Mouse (Mus musculus) hindbrain, embryonic 11.5 days (tissue): ENCODE measurements at regions not wholly inside any gene's neighbourhood (a gene's known extent, or its start where the extent isn't known, plus 50 kb on each side); places are given as distances from the start of the nearest gene placed in this dataset.
A peak's percentile ranks its signal among the peaks of the same experiment; 100 is the strongest.

ENCODE experiments used
- ATAC-seq: fragments of 200-750 bp; cut with Nextera tagmentation; 2 replicates; pipeline ENCODE4 v1.8.0; 2017; ENCODE audit warnings: mild to moderate bottlenecking, moderate TSS enrichment, moderate library complexity; ENCODE audit not compliant: low FRiP score
- DNase-seq: peaks from one replicate; pipeline ENCODE4 v3.0.0-alpha.2; 2015; ENCODE audit warnings: low spot score
- H3K27ac ChIP-seq: fragments of 300-500 bp; sonication (generic); 2 replicates; pipeline ENCODE4 v1.5.1; 2014; ENCODE audit warnings: mild to moderate bottlenecking, low read depth, low read length
- H3K27me3 ChIP-seq: fragments of 300-500 bp; sonication (generic); 2 replicates; pipeline ENCODE4 v1.6.1; 2014; ENCODE audit warnings: mild to moderate bottlenecking, low read length, moderate library complexity, mixed read lengths; ENCODE audit not compliant: control insufficient read depth, insufficient read depth
- H3K36me3 ChIP-seq: fragments of 300-500 bp; sonication (generic); 2 replicates; pipeline ENCODE4 v1.6.1; 2014; ENCODE audit warnings: mild to moderate bottlenecking, low read length, moderate library complexity, mixed read lengths; ENCODE audit not compliant: control insufficient read depth, insufficient read depth
- H3K4me1 ChIP-seq: fragments of 300-500 bp; sonication (generic); replicated peaks from 2 replicates; pipeline ENCODE4 v1.6.1; 2014; ENCODE audit warnings: low read length, mixed read lengths; ENCODE audit not compliant: control insufficient read depth, insufficient read depth
- H3K4me2 ChIP-seq: fragments of 300-500 bp; sonication (generic); replicated peaks from 2 replicates; pipeline ENCODE4 v1.6.1; 2014; ENCODE audit warnings: mild to moderate bottlenecking, low read depth, low read length
- H3K4me3 ChIP-seq: fragments of 300-500 bp; sonication (generic); 2 replicates; pipeline ENCODE4 v1.5.1; 2014; ENCODE audit warnings: low read depth, low read length
- H3K9ac ChIP-seq: fragments of 300-500 bp; sonication (generic); 2 replicates; pipeline ENCODE4 v1.6.1; 2014; ENCODE audit warnings: low read depth, low read length
- H3K9me3 ChIP-seq: fragments of 300-500 bp; sonication (generic); 2 replicates; pipeline ENCODE4 v1.6.1; 2016; ENCODE audit warnings: low read length; ENCODE audit not compliant: control insufficient read depth
- WGBS: fragments of 180-500 bp; shearing (Covaris S2); extraction: QIAGEN DNeasy Blood & Tissue Kit; methylation state at CpG from one replicate; pipeline ENCODE4 v1.1.7; 2014; 5-methylcytosine and 5-hydroxymethylcytosine counted together

DNA sequence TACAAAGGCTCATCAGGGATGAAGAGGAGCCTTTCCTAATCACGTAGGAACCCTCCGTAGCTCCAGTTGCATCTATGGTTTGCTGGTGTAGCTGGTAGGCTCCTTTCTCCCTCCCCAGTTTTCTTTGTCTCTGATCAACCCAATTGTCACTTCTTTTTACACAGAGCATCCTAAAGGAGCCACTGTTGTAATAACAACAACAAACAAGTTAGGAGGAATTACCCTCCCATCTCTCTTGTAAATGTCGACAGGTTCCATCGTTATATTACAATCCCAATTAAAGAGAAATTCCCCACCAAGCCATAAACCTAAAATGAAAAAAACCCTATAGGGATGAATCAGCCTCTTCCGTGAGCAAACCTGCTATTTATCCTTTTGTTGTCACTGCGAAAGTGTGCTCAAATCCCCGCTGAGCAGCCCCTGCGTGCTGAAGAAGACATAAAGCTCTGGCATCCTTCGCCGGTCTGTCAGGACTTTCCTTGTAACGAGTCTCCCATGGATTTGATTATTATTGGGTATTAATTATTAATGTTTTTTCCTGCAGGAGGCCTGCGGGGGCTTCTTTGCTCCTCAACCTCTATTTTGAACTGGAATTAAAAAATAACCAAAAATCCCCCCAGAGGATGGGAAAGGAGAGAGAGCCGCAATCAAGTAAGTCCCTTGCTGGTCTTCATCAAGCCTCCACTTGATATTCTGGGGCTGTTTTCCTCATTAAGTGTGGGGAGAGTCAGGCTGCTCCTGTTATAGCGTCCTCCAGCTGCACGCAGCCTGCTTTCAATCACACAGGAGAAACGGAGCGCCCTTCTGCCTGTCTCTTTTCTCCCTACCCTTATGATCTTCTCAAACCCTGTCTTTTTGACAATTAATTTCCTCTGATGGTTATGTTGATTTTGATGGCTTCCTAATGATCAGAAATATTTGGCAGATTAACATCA, 619.1 kb upstream of the Camk1g start:
- Histone ChIP-seq H3K4me2 (peak overlapping the region; percentile 12; the same call in 1 of the 2 replicates), H3K9ac (no peak overlapping the region), H3K4me3 (no peak overlapping the region), H3K27me3 (no peaks in the 10 kb centered on the region), H3K9me3 (no peaks in the 10 kb centered on the region), H3K36me3 (no peaks in the 10 kb centered on the region), H3K27ac (peak overlapping the region; percentile 19), H3K4me1 (no peaks in the 10 kb centered on the region)
- ATAC-seq: peak; percentile 74; the same call in 1 of the 2 replicates
- 23% methylated on average over 17 of the region's 17 CpGs for WGBS
- peak; percentile 34 for DNase-seq

GRCm38 (mm10) chr1:193980571-193980970, 610.5 kb upstream of the Camk1g start:
- Histone ChIP-seq H3K27me3 (no peaks in the 10 kb centered on the region), H3K27ac (no peak overlapping the region), H3K4me3 (no peak overlapping the region), H3K36me3 (no peaks in the 10 kb centered on the region), H3K9me3 (no peaks in the 10 kb centered on the region), H3K9ac (no peak overlapping the region), H3K4me2 (no peak overlapping the region), H3K4me1 (no peaks in the 10 kb centered on the region)
- 85% methylated on average over 4 of the region's 4 CpGs for WGBS
- no peak for DNase-seq
- ATAC-seq: 0 out of 2 replicates have a peak, but pooled peaks have one; percentile 30

GRCm38 (mm10) chr1:193971537-193971936, 601.4 kb upstream of the Camk1g start:
- DNase-seq (no peak), ATAC-seq (no peak)
- H3K9ac ChIP-seq: no peak overlapping the region
- H3K36me3 ChIP-seq: no peaks in the 10 kb centered on the region
- 53% methylated on average over 1 of the region's 1 CpGs for WGBS
- H3K4me3 ChIP-seq: no peak overlapping the region
- no peaks in the 10 kb centered on the region for H3K9me3 ChIP-seq
- no peaks in the 10 kb centered on the region for H3K27me3 ChIP-seq
- no peaks in the 10 kb centered on the region for H3K4me1 ChIP-seq
- no peak overlapping the region for H3K4me2 ChIP-seq
- no peak overlapping the region for H3K27ac ChIP-seq

GRCm38 (mm10) chr1:193969264-193969908, 599.3 kb upstream of the Camk1g start:
- no peak for DNase-seq
- no peak overlapping the region for H3K4me3 ChIP-seq

GRCm38 (mm10) chr1:193967957-193968926, 598.1 kb upstream of the Camk1g start:
- H3K27ac ChIP-seq: no peak overlapping the region
- no peak for ATAC-seq
- no peak overlapping the region for H3K9ac ChIP-seq
- no peak overlapping the region for H3K4me2 ChIP-seq
- H3K4me3 ChIP-seq: no peak overlapping the region
- H3K27me3 ChIP-seq: no peaks in the 10 kb centered on the region
- WGBS: 57% methylated on average over 4 of the region's 4 CpGs
- H3K4me1 ChIP-seq: no peaks in the 10 kb centered on the region
- DNase-seq: no peak
- no peaks in the 10 kb centered on the region for H3K36me3 ChIP-seq
- no peaks in the 10 kb centered on the region for H3K9me3 ChIP-seq

More at GRCm38 (mm10) chr1:193969264-193969908, 599.3 kb upstream of the Camk1g start:
- Histone ChIP-seq H3K4me1 (no peaks in the 10 kb centered on the region), H3K27ac (no peak overlapping the region), H3K4me2 (no peak overlapping the region), H3K36me3 (no peaks in the 10 kb centered on the region), H3K9ac (no peak overlapping the region), H3K27me3 (no peaks in the 10 kb centered on the region), H3K9me3 (no peaks in the 10 kb centered on the region)
- WGBS: 82% methylated on average over 4 of the region's 4 CpGs
- ATAC-seq: no peak

DNA sequence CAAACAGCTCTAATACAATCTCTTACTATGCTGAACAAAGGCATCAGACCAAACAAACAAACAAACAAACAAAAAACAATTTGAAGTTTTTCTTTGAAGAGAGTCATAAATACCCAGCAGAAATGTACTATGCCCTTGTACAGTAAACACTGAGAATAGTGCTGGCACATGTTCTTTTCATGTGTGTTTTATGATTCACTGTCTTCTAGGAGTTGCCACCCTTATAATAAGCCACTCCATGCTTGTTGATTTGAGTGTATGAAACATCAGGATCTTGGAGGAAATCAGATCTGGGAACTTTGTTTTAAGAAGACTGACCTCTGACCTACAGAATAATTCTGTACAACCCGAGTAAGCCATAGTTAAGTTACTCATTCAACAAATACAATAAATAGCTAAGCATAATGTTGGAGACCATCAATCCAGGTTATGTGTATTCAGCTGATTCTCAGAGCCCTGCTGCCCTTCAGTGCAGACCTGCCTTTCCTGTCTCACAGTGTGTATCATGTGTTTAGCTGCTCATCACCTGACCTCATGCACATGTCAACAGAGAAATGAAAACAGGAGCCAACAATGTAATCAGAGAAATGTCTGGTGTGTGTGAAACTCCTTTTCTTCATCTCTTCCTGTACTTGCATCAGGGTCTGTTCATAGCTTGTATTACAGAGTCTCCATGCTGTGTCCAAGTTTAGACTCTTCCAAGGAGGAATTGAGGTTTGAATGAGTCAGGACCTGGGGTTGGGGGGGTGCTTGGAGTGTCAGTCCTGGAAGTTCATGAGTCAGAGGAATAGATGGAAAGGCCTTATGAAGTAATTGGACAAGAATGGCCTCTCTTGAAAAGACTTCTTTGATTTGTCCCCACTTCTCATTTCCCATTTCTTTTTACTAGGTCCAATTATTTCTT, 596.8 kb upstream of the Camk1g start:
- no peak overlapping the region for H3K4me2 ChIP-seq
- no peak overlapping the region for H3K9ac ChIP-seq
- H3K9me3 ChIP-seq: no peaks in the 10 kb centered on the region
- H3K4me3 ChIP-seq: no peak overlapping the region
- H3K4me1 ChIP-seq: no peaks in the 10 kb centered on the region
- DNase-seq: no peak
- 55% methylated on average over 1 of the region's 1 CpGs for WGBS
- H3K36me3 ChIP-seq: no peaks in the 10 kb centered on the region
- ATAC-seq: no peak
- no peak overlapping the region for H3K27ac ChIP-seq
- H3K27me3 ChIP-seq: no peaks in the 10 kb centered on the region

- WGBS: 86% methylated on average over 1 of the region's 1 CpGs
These were observed 595.2 kb upstream of the Camk1g start for GRCm38 (mm10) chr1:193965278-193965677.

More at GRCm38 (mm10) chr1:193965278-193965677, 595.2 kb upstream of the Camk1g start:
- H3K9ac ChIP-seq: no peak overlapping the region
- DNase-seq (no peak), ATAC-seq (no peak)
- H3K4me1 ChIP-seq: no peaks in the 10 kb centered on the region
- H3K36me3 ChIP-seq: no peaks in the 10 kb centered on the region
- H3K9me3 ChIP-seq: no peaks in the 10 kb centered on the region
- H3K4me2 ChIP-seq: no peak overlapping the region
- H3K4me3 ChIP-seq: no peak overlapping the region
- no peaks in the 10 kb centered on the region for H3K27me3 ChIP-seq
- H3K27ac ChIP-seq: no peak overlapping the region
